Mouse (Mus musculus): ENCODE data around the gene Rad50. TPM values are rescaled to one million over a fixed set of nuclear protein-coding genes. Genes with fewer than 3 reads are reported as not detected.
A peak's percentile ranks its signal among the peaks of the same experiment; 100 is the strongest.

The Rad50 gene
- 1 to 10 TPM; 9.4 to 9.7 TPM for total RNA-seq (2021)

DNA sequence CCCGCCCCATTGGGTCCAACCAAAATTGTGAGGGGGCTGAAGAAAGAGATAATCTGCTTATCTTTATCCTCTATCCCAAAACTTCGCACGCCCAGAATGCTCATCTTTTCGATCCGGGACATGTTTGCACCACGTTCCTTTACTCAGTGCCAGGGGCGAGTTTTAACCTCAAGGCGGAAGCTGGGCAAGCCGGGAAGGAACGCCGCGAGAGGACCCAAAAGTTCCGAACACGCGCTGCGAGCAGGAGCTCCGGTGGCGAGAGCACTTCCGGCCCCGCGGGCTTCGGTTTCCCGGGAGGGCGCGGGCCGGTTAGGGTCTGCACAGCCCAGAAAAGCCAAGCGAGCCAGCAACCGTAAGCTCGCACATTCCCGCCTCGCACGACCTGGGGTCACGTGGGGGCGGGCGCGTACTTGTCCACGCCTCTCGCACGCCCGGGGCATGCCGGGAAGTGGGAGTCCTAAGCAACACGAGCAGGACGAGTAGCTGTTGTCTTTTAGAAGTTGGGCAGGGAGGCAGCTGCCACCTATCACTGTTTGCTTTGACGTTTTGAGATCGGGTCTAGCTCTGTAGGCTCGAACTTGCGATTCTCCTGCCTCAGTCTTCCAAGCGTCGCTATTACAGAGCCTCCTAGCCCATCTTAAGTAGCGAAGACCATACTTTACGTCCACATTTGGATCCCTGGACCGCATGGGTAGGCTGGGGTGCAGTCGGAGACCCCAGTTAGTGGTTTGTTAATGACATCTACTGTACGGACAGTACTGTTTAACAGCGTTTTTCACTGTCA, at the start of gene Rad50:
Gene Rad50, minus strand, starts transcription at position 386 of the 784 bp plus-strand sequence.
- intact Hi-C loops (cut with DNase I) = no loop called here

DNA sequence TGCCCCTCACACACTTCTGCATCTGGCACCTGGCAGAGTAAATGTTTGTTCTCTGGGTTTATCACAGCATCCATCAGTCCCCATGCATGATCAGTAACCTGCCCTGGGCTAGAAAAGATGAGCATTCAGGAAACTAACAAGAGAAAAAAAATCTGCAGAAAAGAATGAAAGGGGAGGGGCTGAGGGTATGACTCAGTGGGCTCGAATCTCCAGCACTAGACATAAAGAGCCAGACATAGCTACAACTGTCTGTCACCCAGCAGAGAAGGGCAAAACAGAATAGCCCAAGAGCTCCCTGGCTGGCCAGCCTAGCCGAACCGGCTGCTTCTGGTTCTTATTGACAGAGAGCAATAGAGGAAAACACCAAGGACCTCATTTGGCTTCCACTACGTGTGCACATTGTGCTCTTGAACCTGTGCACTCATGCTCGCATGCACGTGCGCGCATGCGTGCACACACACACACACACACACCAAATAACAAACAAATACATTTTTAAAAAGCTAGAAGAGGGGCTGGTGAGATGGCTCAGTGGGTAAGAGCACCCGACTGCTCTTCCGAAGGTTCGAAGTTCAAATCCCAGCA, 48.0 kb upstream of the Rad50 start:
- intact Hi-C loops (cut with DNase I) = no loop called here
- no peak for DNase-seq (ENCODE audit: extremely low spot score in 1 of 2, low spot score in 2 of 2)

More for the DNA sequence above, at the start of gene Rad50:
- DNase-seq (ENCODE audit: extremely low spot score in 1 of 2, low spot score in 2 of 2) = peak; percentile 83 to 94

DNA sequence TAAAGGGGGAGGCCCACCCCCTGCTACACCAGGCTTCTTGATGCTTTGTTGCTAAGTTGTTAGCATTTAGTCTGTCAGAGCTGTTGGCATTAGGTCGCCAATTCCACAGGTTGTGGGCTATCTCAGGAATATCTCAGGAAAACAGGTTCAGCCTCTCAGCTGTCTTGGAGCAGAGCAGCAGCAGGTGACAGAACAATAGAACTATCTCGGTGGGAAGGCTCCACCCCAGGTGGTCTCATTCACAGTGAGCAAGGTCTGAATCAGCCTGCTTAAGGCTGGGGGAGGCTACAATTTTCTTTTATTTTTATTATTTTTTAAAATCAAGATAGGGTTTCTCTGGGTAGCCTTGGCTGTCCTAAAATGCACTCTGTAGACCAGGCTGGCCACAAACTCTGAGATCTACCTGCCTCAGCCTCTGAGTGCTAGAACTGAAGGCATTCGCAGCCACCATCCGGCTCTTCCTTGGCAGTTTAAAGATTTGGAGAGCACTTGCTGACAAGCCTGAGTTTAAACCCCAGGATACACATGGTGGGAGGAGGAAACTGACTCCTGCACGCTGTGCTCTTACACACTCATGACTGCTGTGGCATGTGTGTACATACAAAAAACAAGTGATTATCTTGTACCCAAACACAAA, 42.7 kb upstream of the Rad50 start:
- intact Hi-C loops (cut with DNase I) = no loop called here
- DNase-seq (ENCODE audit: extremely low spot score in 1 of 2, low spot score in 2 of 2) = no peak

DNA sequence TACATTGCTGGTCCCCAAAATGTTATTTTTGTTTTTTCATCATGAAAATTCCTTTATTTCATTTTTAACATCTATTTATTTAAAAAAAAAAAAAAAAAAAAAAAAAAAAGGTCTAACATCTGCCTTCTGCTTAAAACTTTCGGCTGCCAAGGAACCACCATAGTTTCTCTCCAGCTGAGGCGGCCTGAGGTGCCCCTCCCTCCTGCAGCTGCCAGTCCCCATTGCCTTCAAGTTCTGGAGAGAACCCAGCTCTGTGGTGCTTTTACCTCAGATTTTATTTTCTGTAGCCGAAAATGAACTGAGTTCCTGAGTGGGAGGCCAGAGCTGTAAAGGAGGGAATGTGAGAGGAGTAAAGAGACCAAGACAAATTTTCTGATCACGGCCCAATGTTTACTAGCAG, 42.2 kb upstream of the Rad50 start:
- no peak for DNase-seq (ENCODE audit: extremely low spot score in 1 of 2, low spot score in 2 of 2)
- intact Hi-C loops (cut with DNase I) = no loop called here

- no peak for DNase-seq (ENCODE audit: extremely low spot score in 1 of 2, low spot score in 2 of 2)
- intact Hi-C loops (cut with DNase I) = no loop called here
Measured at GRCm38 (mm10) chr11:53748614-53749013, 41.5 kb upstream of the Rad50 start.

- intact Hi-C loops (cut with DNase I) = no loop called here
Measured at GRCm38 (mm10) chr11:53747985-53748384, 40.9 kb upstream of the Rad50 start.

DNA sequence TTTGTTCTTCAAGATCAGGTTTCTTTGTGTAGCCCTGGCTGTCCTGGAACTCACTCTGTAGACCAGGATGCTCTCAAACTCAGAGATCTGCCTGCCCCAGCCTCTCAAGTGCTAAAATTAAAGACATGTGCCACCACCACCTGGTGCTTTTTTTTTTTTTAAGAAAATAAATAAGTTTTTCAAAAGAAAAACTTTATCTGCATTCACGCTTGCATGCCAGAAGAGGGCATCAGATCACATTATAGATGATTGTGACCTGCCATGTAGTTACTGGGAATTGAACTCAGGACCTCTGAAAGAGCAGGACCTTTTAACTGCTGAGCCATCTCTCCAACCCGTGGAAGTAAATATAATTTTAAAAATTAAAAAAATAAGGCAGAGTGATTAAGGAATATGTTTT, 38.1 kb upstream of the Rad50 start:
- no peak for DNase-seq (ENCODE audit: extremely low spot score in 1 of 2, low spot score in 2 of 2)
- intact Hi-C loops (cut with DNase I) = no loop called here

More at GRCm38 (mm10) chr11:53747985-53748384, 40.9 kb upstream of the Rad50 start:
- no peak for DNase-seq (ENCODE audit: extremely low spot score in 1 of 2, low spot score in 2 of 2)

DNA sequence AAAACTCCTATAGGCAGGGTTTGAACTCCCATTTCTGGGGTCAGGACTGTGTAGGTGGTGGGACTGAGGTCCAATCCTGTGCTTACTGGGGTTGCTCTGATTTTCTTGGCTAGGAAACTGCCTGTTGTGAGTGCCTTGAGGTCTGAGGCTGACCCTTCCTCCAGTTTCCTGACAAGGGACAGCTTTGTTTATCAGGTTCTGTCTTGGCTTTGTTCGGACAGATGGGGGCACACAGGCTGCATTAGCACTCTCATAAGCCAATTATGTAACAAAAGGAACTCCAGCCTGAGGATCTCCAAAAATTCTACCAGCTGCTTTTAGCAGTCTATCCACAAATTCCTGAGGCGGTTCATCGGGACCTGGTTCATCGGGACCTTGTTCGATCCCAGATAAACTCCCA, 35.2 kb upstream of the Rad50 start:
- DNase-seq (ENCODE audit: extremely low spot score in 1 of 2, low spot score in 2 of 2) = peak in 1 of 2 experiments; percentile 41
- intact Hi-C loops (cut with DNase I) = no loop called here

GRCm38 (mm10) chr11:53737573-53737946, 30.4 kb upstream of the Rad50 start:
- intact Hi-C loops (cut with DNase I) = loop anchor here (5.0 kb wide), 2 partner anchors 115 to 265 kb away; partner anchors contain the start of gene Gm9837

GRCm38 (mm10) chr11:53736771-53737572, 29.9 kb upstream of the Rad50 start:
- intact Hi-C loops (cut with DNase I) = loop anchor here (5.0 kb wide), 2 partner anchors 115 to 265 kb away; partner anchors contain the start of gene Gm9837
- DNase-seq (ENCODE audit: extremely low spot score in 1 of 2, low spot score in 2 of 2) = peak; percentile 56 to 79

More at GRCm38 (mm10) chr11:53737573-53737946, 30.4 kb upstream of the Rad50 start:
- DNase-seq (ENCODE audit: extremely low spot score in 1 of 2, low spot score in 2 of 2) = peak; percentile 16 to 53

- intact Hi-C loops (cut with DNase I) = loop anchor here (5.0 kb wide), 2 partner anchors 117 to 263 kb away; partner anchors contain the start of gene Gm9837
- peak; percentile 56 to 70 for DNase-seq (ENCODE audit: extremely low spot score in 1 of 2, low spot score in 2 of 2)
Measured at GRCm38 (mm10) chr11:53735682-53736245, 28.6 kb upstream of the Rad50 start.

DNA sequence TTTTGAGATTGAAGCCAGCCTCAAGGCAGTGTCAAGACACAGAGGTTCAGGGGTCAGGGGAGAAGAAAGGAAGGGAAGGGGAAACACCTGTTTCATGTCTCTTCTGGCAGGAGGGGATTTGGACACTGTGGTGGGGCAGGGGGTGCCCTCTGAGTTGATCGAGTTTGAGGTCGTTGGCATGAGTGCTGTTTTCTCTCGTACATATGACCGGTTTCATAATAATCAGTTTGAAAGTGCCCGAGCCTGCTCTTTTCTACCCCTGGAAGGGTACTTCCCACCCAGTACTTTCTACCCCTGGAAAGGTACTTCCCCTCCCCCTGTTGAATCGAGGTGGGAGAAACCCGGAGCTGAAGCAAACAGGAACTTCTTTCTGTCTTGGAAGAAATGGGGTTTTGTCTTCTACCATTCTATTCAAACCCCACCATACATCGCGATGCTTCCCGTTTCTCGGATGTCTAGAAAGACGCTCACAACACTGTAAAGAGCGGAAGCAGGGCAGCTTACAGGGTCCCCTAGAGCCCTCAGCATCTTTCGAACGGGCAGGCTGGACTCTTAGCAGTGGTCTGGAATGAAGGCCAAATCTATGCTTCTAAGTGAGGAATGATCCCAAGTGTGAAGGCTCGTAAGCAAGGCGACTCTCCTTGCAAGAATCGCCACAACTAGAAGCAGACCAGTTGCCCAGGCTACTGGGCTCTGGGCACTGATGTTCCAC, 28.0 kb upstream of the Rad50 start:
- no peak for DNase-seq (ENCODE audit: extremely low spot score in 1 of 2, low spot score in 2 of 2)
- intact Hi-C loops (cut with DNase I) = loop anchor here (5.0 kb wide), 2 partner anchors 117 to 263 kb away; partner anchors contain the start of gene Gm9837

DNA sequence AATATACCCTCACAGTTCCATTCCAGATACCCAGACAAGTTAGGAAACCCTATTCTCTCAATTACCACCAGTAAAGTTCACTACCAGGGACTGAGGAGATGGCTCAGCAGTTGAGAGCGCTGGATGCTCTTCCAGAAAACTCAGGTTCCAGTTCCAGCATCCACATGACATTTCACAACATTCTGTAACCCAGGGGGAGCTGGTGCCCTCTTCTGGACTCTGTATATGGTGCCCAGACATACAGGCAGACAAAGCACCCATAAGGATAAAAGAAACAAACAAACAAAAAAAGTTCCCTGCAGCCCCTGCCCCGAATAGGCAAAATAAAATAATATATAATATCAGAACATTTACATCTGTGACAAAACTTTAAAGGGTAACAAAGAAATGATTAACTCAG, 27.3 kb upstream of the Rad50 start:
- no peak for DNase-seq (ENCODE audit: extremely low spot score in 1 of 2, low spot score in 2 of 2)
- intact Hi-C loops (cut with DNase I) = no loop called here

- no peak for DNase-seq (ENCODE audit: extremely low spot score in 1 of 2, low spot score in 2 of 2)
- intact Hi-C loops (cut with DNase I) = no loop called here
Measured at GRCm38 (mm10) chr11:53733824-53734223, 26.7 kb upstream of the Rad50 start.

DNA sequence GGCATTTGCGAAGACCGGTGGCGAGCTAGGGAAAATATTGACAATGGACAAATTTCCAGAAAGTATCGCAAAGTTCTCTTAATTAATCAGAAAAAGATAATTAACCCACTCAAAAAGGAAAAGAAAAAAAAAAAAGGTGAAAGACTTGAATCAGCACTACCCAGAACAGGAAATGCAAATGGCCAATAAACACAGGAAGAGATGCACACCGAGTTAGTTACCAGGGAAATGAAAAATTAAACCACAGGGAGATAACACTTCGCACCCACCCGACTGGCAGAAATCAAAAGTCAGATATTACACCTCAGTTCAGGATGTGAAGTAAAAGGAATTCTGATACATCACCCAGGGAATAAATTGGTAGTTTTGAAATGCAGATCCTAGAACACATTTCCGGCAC, 25.1 kb upstream of the Rad50 start:
- intact Hi-C loops (cut with DNase I) = no loop called here
- no peak for DNase-seq (ENCODE audit: extremely low spot score in 1 of 2, low spot score in 2 of 2)

GRCm38 (mm10) chr11:53731457-53731856, 24.3 kb upstream of the Rad50 start:
- no peak for DNase-seq (ENCODE audit: extremely low spot score in 1 of 2, low spot score in 2 of 2)
- intact Hi-C loops (cut with DNase I) = no loop called here

DNA sequence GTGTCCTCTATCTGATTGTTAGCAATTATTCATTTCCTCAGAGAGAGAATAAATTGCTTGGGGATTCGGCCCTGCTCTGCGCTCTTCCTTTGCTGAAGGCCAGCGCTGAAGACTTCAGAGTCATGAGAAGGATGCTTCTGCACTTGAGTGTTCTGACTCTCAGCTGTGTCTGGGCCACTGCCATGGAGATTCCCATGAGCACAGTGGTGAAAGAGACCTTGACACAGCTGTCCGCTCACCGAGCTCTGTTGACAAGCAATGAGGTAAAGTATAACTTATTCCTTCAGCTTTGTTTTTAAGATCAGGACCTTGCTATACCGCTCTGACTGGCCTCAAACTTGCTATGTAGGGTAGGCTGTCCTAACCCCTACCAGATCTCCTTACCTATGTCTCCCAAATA, 13.6 kb upstream of the Rad50 start, which contains the start of gene Il5:
Gene Il5, plus strand, starts transcription at position 80 of the 400 bp plus-strand sequence.
- no peak for DNase-seq (ENCODE audit: extremely low spot score in 1 of 2, low spot score in 2 of 2)
- intact Hi-C loops (cut with DNase I) = no loop called here

GRCm38 (mm10) chr11:53719701-53720100, 12.6 kb upstream of the Rad50 start:
- no peak for DNase-seq (ENCODE audit: extremely low spot score in 1 of 2, low spot score in 2 of 2)
- intact Hi-C loops (cut with DNase I) = no loop called here

Measured in left cerebral cortex, postnatal 10 days (tissue).